Mouse (Mus musculus) forebrain, embryonic 10.5 days (tissue): Measurements from ENCODE around the gene Bcl2a1c. TPM values are rescaled to one million over a fixed set of nuclear protein-coding genes. Genes with fewer than 3 reads are reported as not detected.
"Not testable (repeated sequence)": the region's sequence is repeated elsewhere in the genome, so short reads cannot be mapped to it uniquely, and the experiment has no call there.

Experiments
- DNase-seq: peaks from one replicate; pipeline ENCODE4 v3.0.0-alpha.2; 2017; ENCODE audit warnings: low spot score; ENCODE audit errors: extremely low spot score
- H3K27ac ChIP-seq: fragments of 300-500 bp; sonication (generic); 2 replicates; pipeline ENCODE4 v1.5.1; 2016; ENCODE audit warnings: mild to moderate bottlenecking
- H3K27me3 ChIP-seq: fragments of 300-500 bp; sonication (generic); 2 replicates; pipeline ENCODE4 v1.6.1; 2016; ENCODE audit warnings: mild to moderate bottlenecking; ENCODE audit not compliant: poor library complexity, severe bottlenecking
- H3K36me3 ChIP-seq: fragments of 300-500 bp; sonication (generic); replicated peaks from 2 replicates; pipeline ENCODE4 v1.6.1; 2016; ENCODE audit warnings: mild to moderate bottlenecking, moderate library complexity
- H3K4me1 ChIP-seq: fragments of 300-500 bp; sonication (generic); 2 replicates; pipeline ENCODE4 v1.6.1; 2016
- H3K4me3 ChIP-seq: fragments of 300-500 bp; sonication (generic); 2 replicates; pipeline ENCODE4 v1.5.1; 2016; ENCODE audit warnings: mild to moderate bottlenecking, moderate library complexity
- H3K9me3 ChIP-seq: fragments of 300-500 bp; sonication (generic); 2 replicates; pipeline ENCODE4 v1.6.1; 2016; ENCODE audit warnings: mild to moderate bottlenecking, moderate library complexity
- whole genome bisulfite sequencing: fragments of 180-500 bp; shearing (Covaris S2); methylation state at CpG from one replicate; pipeline ENCODE4 v1.1.7; 2016; 5-methylcytosine and 5-hydroxymethylcytosine counted together
- polyA plus RNA-seq: library from polyadenylated mRNA; unstranded; fragments of >200 nt; fragmentation: Nextera tagmentation; extraction: Ambion mirVana; gene quantifications from 2 replicates; pipeline ENCODE4 v1.2.1, GENCODE M21; 2016

Gene Bcl2a1c
- not detected in 2 replicates for polyA plus RNA-seq

DNA sequence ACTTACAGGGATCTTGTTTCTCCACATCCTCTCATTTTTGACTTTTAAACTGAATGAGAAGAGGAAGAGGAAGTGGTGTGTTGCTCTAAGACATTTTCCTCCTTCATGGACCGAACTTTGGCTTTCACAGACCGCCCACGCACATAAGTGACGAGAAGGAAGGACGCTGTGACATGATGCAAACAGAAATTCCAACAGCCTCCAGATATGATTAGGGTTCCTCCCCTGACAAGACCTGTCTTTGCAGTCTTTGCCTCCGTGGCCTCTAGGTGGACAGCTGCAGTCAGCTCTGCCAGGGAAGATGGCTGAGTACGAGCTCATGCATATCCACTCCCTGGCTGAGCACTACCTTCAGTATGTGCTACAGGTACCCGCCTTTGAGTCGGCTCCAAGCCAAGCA is at the start of gene Bcl2a1c:
Gene Bcl2a1c (plus strand): TSS at position 281 of the 400 bp plus-strand sequence.
- H3K9me3 ChIP-seq, H3K36me3 ChIP-seq, H3K27me3 ChIP-seq, H3K27ac ChIP-seq, DNase-seq, H3K4me1 ChIP-seq, H3K4me3 ChIP-seq: not testable (repeated sequence)
- WGBS: 82% methylated on average over 9 of the region's 9 CpGs

GRCm38 (mm10) chr9:114305957-114306356 is 24.0 kb upstream of the Bcl2a1c start:
- H3K4me1 ChIP-seq, H3K27ac ChIP-seq, H3K27me3 ChIP-seq, H3K36me3 ChIP-seq, H3K9me3 ChIP-seq, DNase-seq, H3K4me3 ChIP-seq: not testable (repeated sequence)

DNA sequence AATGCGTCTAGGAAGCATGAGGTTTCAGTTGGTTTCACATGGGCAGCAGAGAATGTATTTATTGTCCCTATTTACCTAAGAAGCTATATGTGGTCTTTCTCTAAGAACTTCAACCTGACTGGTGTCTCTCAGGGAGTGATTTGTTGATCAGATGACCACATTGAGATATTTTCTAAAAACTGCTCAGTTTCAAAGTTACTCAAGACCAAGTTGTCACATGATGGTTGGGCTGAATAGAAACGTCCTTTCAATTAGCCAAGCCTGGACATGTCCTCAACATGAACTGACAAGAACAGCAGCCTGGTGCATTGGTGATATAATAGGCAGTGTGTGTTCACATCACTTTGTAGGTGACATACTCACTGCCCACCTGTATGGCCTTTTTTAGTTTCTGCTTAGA is 18.2 kb upstream of the Bcl2a1c start:
- DNase-seq, H3K27ac ChIP-seq, H3K4me1 ChIP-seq, H3K36me3 ChIP-seq, H3K9me3 ChIP-seq, H3K27me3 ChIP-seq, H3K4me3 ChIP-seq: not testable (repeated sequence)
- 84% methylated on average over 2 of the region's 2 CpGs for WGBS

- H3K36me3 ChIP-seq: no peaks in the 10 kb centered on the region
- peak; percentile 63 for DNase-seq
- WGBS: 8% methylated on average over 2 of the region's 2 CpGs
- no peaks in the 10 kb centered on the region for H3K4me1 ChIP-seq
- H3K9me3 ChIP-seq: no peaks in the 10 kb centered on the region
- no peak overlapping the region for H3K27ac ChIP-seq
- H3K27me3 ChIP-seq: no peaks in the 10 kb centered on the region
- H3K4me3 ChIP-seq: no peak overlapping the region
Measured at GRCm38 (mm10) chr9:114318021-114318420, 11.9 kb upstream of the Bcl2a1c start.

DNA sequence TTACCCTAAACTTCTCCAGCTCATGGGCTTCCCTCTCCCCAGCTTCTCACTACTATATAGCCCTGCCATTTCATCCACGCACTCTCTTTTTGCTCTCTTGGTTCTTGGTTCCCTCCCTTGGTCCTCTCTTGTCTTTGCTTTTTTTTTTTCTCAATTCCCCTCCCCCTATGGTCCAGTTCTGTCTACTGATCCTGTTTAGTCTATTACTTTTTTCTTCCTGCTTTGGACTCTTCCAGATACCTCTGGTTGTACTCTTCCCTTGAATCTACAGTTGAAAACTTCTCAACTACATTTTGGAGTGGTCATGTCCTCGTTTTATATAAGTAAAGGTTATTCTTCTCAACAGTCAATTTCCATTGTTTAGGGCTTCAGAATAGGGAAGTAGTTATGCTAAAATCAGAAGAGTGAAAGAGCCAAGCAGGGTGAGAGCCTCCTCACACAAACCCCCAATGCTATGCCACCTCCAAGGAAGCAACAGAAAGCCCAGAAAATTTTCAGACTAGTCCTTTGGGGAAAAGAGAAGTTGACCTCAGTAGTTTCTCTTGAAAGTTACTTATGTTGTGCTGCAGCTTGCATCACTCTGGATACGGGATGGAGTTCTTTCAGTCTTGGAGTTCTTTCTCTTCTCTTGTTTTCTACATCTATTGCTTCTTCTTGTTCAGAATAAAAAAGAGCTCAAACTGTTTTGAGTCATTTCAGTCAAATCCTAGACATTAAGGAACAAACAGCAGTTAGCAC is 3.8 kb upstream of the Bcl2a1c start:
- H3K36me3 ChIP-seq: no peaks in the 10 kb centered on the region
- DNase-seq: no peak
- no peaks in the 10 kb centered on the region for H3K9me3 ChIP-seq
- H3K27me3 ChIP-seq: no peaks in the 10 kb centered on the region
- WGBS: 74% methylated on average over 3 of the region's 3 CpGs
- no peak overlapping the region for H3K27ac ChIP-seq
- no peak overlapping the region for H3K4me3 ChIP-seq
- H3K4me1 ChIP-seq: 0 out of 2 replicates have a peak, but pooled peaks cover 4% of the 10 kb centered on the region

DNA sequence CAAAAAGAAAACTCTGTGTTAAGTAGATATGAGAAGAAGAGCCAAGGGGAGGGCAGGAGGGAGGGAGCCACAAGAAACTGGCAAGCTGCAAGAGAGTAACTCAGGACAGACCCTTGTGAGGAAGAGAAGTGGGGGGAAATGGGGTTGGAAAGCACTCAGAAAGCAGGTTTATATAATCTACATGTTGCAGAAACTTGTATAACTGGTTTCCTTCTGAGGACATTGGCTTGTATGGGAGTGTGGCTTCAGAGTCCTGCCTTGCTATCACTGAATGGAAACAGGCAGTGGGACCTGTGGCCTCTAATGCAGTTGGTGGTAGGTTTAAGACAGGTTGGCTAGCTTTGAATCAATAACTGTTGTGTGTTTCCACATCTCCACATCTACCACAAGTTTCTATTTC is 1.6 kb upstream of the Bcl2a1c start:
- not testable (repeated sequence) for H3K36me3 ChIP-seq, H3K4me3 ChIP-seq, DNase-seq, H3K4me1 ChIP-seq, H3K9me3 ChIP-seq, H3K27ac ChIP-seq, H3K27me3 ChIP-seq

DNA sequence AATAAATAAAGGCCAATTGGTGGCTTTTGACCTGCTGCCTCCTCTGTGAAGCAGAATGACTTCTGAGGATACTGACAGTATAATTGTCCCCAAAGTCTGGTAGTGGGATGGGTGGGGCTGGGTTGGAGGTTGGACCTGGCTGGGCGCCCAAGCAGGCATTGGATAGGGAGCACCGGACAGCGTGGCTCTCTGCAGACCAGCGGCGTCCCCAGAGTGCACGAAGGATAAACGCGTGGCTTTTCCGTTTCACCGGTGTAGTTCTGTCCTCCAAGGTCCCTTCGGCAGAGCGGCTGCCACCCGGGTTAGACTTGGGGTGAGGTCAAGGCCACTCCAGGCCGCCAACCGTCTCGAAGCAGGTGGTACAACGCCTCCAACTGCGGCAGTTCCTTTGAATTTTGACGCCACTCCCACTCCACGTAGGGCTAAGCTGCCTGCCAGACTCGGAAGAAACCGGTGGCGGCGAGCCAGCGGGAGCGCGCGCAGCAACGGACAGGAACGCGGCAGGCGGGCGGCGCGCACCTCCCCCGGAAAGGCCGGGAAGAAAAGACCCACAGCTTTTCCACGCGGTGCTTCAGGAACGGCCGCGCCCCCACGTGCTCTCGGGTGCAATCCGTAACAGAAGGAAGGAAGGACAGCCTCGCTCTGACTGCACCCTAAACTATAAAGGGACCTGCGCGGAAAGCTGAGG is 38.0 kb downstream of the Bcl2a1c start:
- Histone ChIP-seq H3K4me1 (peaks cover 11% of the 10 kb centered on the region), H3K27ac (peak overlapping the region; percentile 81), H3K27me3 (peaks cover 34% of the 10 kb centered on the region), H3K36me3 (no peaks in the 10 kb centered on the region), H3K9me3 (no peaks in the 10 kb centered on the region), H3K4me3 (peak overlapping the region; percentile 62)
- peak; percentile 60 for DNase-seq
- WGBS: 2% methylated on average over 48 of the region's 48 CpGs

- peak overlapping the region; percentile 81 for H3K27ac ChIP-seq
- no peaks in the 10 kb centered on the region for H3K36me3 ChIP-seq
- peaks cover 11% of the 10 kb centered on the region for H3K4me1 ChIP-seq
- H3K9me3 ChIP-seq: no peaks in the 10 kb centered on the region
- peak overlapping the region; percentile 62 for H3K4me3 ChIP-seq
- DNase-seq: no peak
- WGBS: 12% methylated on average over 12 of the region's 12 CpGs
- peaks cover 34% of the 10 kb centered on the region for H3K27me3 ChIP-seq
Measured at GRCm38 (mm10) chr9:114368471-114368858, 38.5 kb downstream of the Bcl2a1c start.

- H3K27ac ChIP-seq, H3K9me3 ChIP-seq, H3K4me3 ChIP-seq, DNase-seq, H3K36me3 ChIP-seq: not testable (repeated sequence)
- peaks cover 34% of the 10 kb centered on the region for H3K27me3 ChIP-seq
- H3K4me1 ChIP-seq: peaks cover 11% of the 10 kb centered on the region
- 62% methylated on average over 5 of the region's 5 CpGs for WGBS
Measured at GRCm38 (mm10) chr9:114369389-114369788, 39.5 kb downstream of the Bcl2a1c start.

- not testable (repeated sequence) for H3K4me3 ChIP-seq, H3K36me3 ChIP-seq, H3K9me3 ChIP-seq, DNase-seq, H3K27ac ChIP-seq
- Histone ChIP-seq H3K27me3 (peaks cover 26% of the 10 kb centered on the region), H3K4me1 (peaks cover 11% of the 10 kb centered on the region)
- WGBS: 34% methylated on average over 5 of the region's 5 CpGs
Measured at GRCm38 (mm10) chr9:114371717-114372116, 41.8 kb downstream of the Bcl2a1c start.

GRCm38 (mm10) chr9:114375276-114375962 is 45.5 kb downstream of the Bcl2a1c start:
- no peaks in the 10 kb centered on the region for H3K4me1 ChIP-seq
- H3K27ac ChIP-seq: no peak overlapping the region
- no peaks in the 10 kb centered on the region for H3K9me3 ChIP-seq
- peaks cover 15% of the 10 kb centered on the region; the same call in 1 of the 2 replicates for H3K36me3 ChIP-seq
- no peak for DNase-seq
- no peak overlapping the region for H3K4me3 ChIP-seq
- no peaks in the 10 kb centered on the region for H3K27me3 ChIP-seq
- WGBS: 92% methylated on average over 10 of the region's 10 CpGs

DNA sequence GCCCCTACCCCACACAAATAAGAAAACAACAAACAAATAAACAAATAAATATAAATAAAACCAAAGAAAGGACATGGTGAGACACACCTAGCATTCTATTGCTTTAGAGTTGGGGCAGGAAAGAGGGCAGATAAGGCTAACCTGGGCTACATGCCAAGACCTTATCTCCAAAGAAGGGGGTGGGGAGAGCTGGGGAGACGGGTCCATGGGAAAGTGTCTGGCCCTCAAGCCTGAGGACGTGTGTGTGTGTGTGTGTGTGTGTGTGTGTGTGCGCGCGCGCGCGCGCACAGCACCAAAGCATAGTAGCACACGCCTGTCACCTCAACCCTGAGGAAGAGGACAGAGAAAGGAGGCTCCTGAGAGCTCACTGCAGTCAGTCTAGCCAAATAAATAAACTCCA is 47.2 kb downstream of the Bcl2a1c start:
- 99% methylated on average over 10 of the region's 10 CpGs for WGBS
- H3K4me3 ChIP-seq: no peak overlapping the region
- no peak for DNase-seq
- H3K27ac ChIP-seq: no peak overlapping the region
- H3K27me3 ChIP-seq: no peaks in the 10 kb centered on the region
- H3K4me1 ChIP-seq: no peaks in the 10 kb centered on the region
- H3K9me3 ChIP-seq: no peaks in the 10 kb centered on the region
- peaks cover 15% of the 10 kb centered on the region; the same call in 1 of the 2 replicates for H3K36me3 ChIP-seq

- no peak for DNase-seq
- 90% methylated on average over 12 of the region's 12 CpGs for WGBS
- no peaks in the 10 kb centered on the region for H3K27me3 ChIP-seq
- no peaks in the 10 kb centered on the region for H3K4me1 ChIP-seq
- H3K27ac ChIP-seq: no peak overlapping the region
- H3K36me3 ChIP-seq: peaks cover 15% of the 10 kb centered on the region; the same call in 1 of the 2 replicates
- no peaks in the 10 kb centered on the region for H3K9me3 ChIP-seq
- no peak overlapping the region for H3K4me3 ChIP-seq
Measured at GRCm38 (mm10) chr9:114379871-114380270, 49.9 kb downstream of the Bcl2a1c start.
